Mouse (Mus musculus) kidney, postnatal 0 days (tissue): ENCODE measurements around the gene Iqcn. TPM values are rescaled to one million over a fixed set of nuclear protein-coding genes. Genes with fewer than 3 reads are reported as not detected.

ENCODE experiments used
- ATAC-seq: fragments of 200-750 bp; cut with Nextera tagmentation; replicated peaks from 2 replicates; pipeline ENCODE4 v1.8.0; 2017; ENCODE audit warnings: low read depth, moderate number of reproducible peaks, moderate TSS enrichment, moderate library complexity; ENCODE audit not compliant: low FRiP score
- DNase-seq: peaks from one replicate; pipeline ENCODE4 v3.0.0-alpha.2; 2016; ENCODE audit warnings: low spot score
- H3K27ac ChIP-seq: fragments of 300-500 bp; sonication (generic); 2 replicates; pipeline ENCODE4 v1.5.1; 2014; ENCODE audit warnings: mild to moderate bottlenecking
- H3K27me3 ChIP-seq: fragments of 300-500 bp; sonication (generic); 2 replicates; pipeline ENCODE4 v1.6.1; 2014; ENCODE audit warnings: low read length, mixed read lengths; ENCODE audit not compliant: insufficient read depth
- H3K36me3 ChIP-seq: fragments of 300-500 bp; sonication (generic); 2 replicates; pipeline ENCODE4 v1.6.1; 2014; ENCODE audit warnings: low read length, mixed read lengths; ENCODE audit not compliant: insufficient read depth
- H3K4me1 ChIP-seq: fragments of 300-500 bp; sonication (generic); replicated peaks from 2 replicates; pipeline ENCODE4 v1.6.1; 2014; ENCODE audit warnings: antibody characterized with exemption, low read length, mixed read lengths; ENCODE audit not compliant: insufficient read depth
- H3K4me2 ChIP-seq: fragments of 300-500 bp; sonication (generic); 2 replicates; pipeline ENCODE4 v1.6.1; 2014; ENCODE audit warnings: mild to moderate bottlenecking, low read length, moderate library complexity, mixed read lengths
- H3K4me3 ChIP-seq: fragments of 300-500 bp; sonication (generic); replicated peaks from 2 replicates; pipeline ENCODE4 v1.5.1; 2014; ENCODE audit warnings: low read depth, low read length
- H3K9ac ChIP-seq: fragments of 300-500 bp; sonication (generic); 2 replicates; pipeline ENCODE4 v1.6.1; 2014; ENCODE audit warnings: low read depth, low read length
- H3K9me3 ChIP-seq: fragments of 300-500 bp; sonication (generic); replicated peaks from 2 replicates; pipeline ENCODE4 v1.6.1; 2016; ENCODE audit warnings: low read length, inconsistent platforms, mixed read lengths
- CTCF ChIP-seq: IDR thresholded peaks from 2 replicates; pipeline ENCODE4 v1.5.1; 2016; ENCODE audit warnings: antibody characterized with exemption, low read depth, mild to moderate bottlenecking, moderate library complexity
- WGBS: fragments of 180-500 bp; shearing (Covaris S2); extraction: QIAGEN DNeasy Blood & Tissue Kit; methylation state at CpG from one replicate; pipeline ENCODE4 v1.1.7; 2014; 5-methylcytosine and 5-hydroxymethylcytosine counted together
- polyA plus RNA-seq: library from polyadenylated mRNA; unstranded; fragments of >200 nt; fragmentation: Nextera tagmentation; extraction: Ambion mirVana; gene quantifications from 2 replicates; pipeline ENCODE4 v1.2.1, GENCODE M21; 2015

Gene Iqcn
- polyA plus RNA-seq, 1 experiment from 2014 or later: 0.03 TPM

- Histone ChIP-seq H3K27me3 (no peaks in the 10 kb centered on the region), H3K4me3 (peak overlapping the region; percentile 98), H3K9ac (peak overlapping the region; percentile 100), H3K9me3 (no peaks in the 10 kb centered on the region), H3K4me2 (peak overlapping the region; percentile 66), H3K36me3 (0 out of 2 replicates have a peak, but pooled peaks cover 4% of the 10 kb centered on the region), H3K4me1 (peaks cover 24% of the 10 kb centered on the region), H3K27ac (peak overlapping the region; percentile 99; the same call in 1 of the 2 replicates)
- no peak for TF ChIP-seq CTCF
- no peak for ATAC-seq
- DNase-seq: no peak
- WGBS: 42% methylated on average over 10 of the region's 10 CpGs
Measured at GRCm38 (mm10) chr8:70701048-70701981, 1.9 kb upstream of the Iqcn start.

DNA sequence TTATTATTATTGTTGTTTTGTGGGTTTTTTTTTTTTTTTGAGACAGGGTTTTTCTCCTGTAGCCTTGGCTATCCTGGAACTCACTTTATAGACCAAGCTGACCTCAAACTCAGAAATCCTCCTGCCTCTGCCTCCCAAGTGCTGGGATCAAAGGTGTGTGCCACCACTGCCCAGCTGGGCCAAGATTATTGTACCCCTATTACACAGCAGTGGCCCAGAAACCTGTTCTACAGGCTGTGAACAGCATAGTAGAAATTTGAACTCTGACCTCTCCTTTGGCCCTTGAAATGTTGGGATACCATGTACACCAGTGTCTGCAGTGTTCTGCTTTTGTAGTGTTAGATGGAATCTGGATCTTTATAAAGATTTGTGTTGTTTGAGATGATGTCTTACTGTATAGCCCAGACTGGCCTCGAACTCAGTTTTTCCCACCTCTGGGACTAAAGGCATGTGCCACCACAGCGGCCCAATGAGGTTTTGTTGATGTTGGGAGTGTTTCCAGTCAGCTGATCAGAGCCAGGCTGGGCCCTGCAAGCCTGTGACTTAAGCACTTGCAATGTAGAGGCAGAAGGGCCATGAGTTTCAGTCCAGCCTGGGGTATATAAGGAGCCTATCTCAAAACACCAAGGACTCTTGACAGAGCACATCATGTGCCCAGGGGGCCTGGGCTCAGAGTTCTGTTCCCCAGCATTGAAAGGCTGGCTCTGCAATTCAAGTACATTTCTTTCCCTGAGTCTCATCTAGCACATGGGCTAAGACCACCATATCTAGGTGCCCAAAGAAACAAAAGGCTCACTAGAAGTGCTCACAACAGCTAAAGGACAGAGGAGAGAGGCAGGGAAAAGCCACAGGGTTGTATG is 1.0 kb upstream of the Iqcn start:
- Histone ChIP-seq H3K27me3 (no peaks in the 10 kb centered on the region), H3K9me3 (no peaks in the 10 kb centered on the region), H3K36me3 (0 out of 2 replicates have a peak, but pooled peaks cover 4% of the 10 kb centered on the region), H3K4me3 (no peak overlapping the region), H3K4me2 (peak overlapping the region; percentile 66), H3K4me1 (peaks cover 16% of the 10 kb centered on the region), H3K27ac (0 out of 2 replicates have a peak overlapping the region, but pooled peaks have one; percentile 15), H3K9ac (no peak overlapping the region)
- ATAC-seq (no peak), DNase-seq (no peak)
- no peak for TF ChIP-seq CTCF
- 75% methylated on average over 2 of the region's 2 CpGs for WGBS

DNA sequence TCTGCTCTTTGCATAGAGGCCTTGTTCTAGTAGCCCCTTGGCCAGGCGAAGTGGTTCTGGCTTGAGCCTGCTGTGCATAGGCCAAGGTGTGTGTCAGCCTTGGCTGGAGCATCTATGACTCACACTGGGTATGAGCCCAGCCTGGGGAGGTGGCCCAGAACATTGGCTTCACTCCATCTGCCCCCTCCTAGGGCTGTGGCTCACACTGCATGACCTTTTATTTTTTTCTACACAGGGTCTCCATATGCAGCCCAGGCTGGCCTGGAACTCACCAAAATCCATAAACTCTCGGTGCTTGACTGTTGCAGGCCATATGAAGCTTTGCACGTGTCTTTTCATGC is 445 bp upstream of the Iqcn start:
- H3K4me2 ChIP-seq: no peak overlapping the region

DNA sequence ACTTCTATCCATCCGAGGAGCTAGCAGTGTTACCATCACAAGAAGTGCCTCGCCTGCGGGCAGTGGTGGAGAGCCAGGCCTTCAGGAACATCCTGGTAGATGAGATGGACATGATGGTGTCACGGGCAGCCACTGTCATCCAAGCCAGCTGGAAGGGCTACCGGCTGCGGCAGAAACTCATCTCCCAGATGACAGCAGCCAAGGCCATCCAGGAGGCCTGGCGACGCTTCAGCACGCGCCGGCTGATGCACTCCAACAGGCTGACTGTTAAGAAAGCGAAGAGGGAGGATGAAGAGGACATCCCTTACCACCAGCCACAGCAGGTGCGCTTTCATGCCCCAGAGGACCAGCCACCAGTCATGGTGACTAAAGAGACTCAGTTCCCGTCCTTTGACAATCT is 5.0 kb downstream of the Iqcn start:
- no peak overlapping the region for H3K4me3 ChIP-seq
- ATAC-seq: no peak

More for the DNA sequence above, 445 bp upstream of the Iqcn start:
- Histone ChIP-seq H3K9me3 (no peaks in the 10 kb centered on the region), H3K4me3 (no peak overlapping the region), H3K36me3 (0 out of 2 replicates have a peak, but pooled peaks cover 4% of the 10 kb centered on the region), H3K27me3 (no peaks in the 10 kb centered on the region), H3K27ac (0 out of 2 replicates have a peak overlapping the region, but pooled peaks have one; percentile 15), H3K9ac (no peak overlapping the region), H3K4me1 (peaks cover 11% of the 10 kb centered on the region; the same call in 1 of the 2 replicates)
- DNase-seq (no peak), ATAC-seq (no peak)
- TF ChIP-seq CTCF: no peak
- 78% methylated on average over 3 of the region's 3 CpGs for WGBS

DNA sequence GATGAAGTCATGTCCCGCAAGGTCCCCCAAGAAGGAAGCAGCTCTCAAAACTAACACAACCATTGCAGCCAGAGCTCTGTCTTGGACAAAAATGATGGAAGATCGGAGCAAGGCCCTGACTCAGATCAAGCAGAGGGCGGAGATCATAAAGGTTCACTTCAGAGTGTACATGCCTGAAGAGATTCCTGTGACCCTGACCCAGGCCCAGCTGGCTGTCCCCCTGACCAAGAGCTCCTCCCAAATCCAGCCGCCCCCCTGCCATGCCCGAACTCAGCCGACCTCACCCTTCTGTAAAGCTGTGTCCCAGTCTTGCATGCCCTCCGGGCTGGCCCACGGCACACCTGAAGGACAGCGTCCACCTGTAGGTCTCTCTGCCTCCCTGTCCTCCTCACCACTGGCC is 6.5 kb downstream of the Iqcn start:
- Histone ChIP-seq H3K36me3 (no peaks in the 10 kb centered on the region), H3K4me1 (no peaks in the 10 kb centered on the region), H3K27me3 (no peaks in the 10 kb centered on the region), H3K27ac (no peak overlapping the region), H3K4me3 (no peak overlapping the region), H3K9ac (no peak overlapping the region), H3K9me3 (no peaks in the 10 kb centered on the region), H3K4me2 (no peak overlapping the region)
- ATAC-seq (no peak), DNase-seq (no peak)
- TF ChIP-seq CTCF: no peak
- WGBS: 93% methylated on average over 9 of the region's 9 CpGs

More for the DNA sequence above, 5.0 kb downstream of the Iqcn start:
- TF ChIP-seq CTCF: no peak
- Histone ChIP-seq H3K9ac (no peak overlapping the region), H3K27ac (no peak overlapping the region), H3K27me3 (no peaks in the 10 kb centered on the region), H3K4me2 (no peak overlapping the region), H3K9me3 (no peaks in the 10 kb centered on the region), H3K4me1 (no peaks in the 10 kb centered on the region), H3K36me3 (no peaks in the 10 kb centered on the region)
- 92% methylated on average over 14 of the region's 14 CpGs for WGBS
- DNase-seq: no peak

DNA sequence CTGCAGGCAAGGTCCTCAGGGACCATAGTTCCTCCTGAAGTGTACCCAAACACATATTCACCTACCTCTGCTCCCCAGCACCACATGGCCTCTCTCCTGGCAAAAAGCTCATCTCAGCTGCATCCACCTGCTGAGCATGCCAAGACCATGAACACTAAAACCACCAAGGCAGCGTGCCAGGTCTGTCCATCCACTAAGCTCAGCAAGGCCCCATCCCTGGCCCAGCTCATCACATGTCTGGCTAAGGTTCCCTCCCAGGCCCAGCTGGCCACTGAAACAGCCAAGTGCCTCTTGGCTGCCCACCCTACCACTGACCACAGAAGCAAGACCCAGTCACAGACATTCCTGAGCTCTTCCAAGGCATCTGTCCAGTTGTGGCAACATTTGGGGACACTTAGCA is 7.0 kb downstream of the Iqcn start:
- Histone ChIP-seq H3K4me1 (no peaks in the 10 kb centered on the region), H3K9me3 (no peaks in the 10 kb centered on the region), H3K27ac (no peak overlapping the region), H3K4me3 (no peak overlapping the region), H3K27me3 (no peaks in the 10 kb centered on the region), H3K36me3 (no peaks in the 10 kb centered on the region), H3K9ac (no peak overlapping the region), H3K4me2 (no peak overlapping the region)
- no peak for TF ChIP-seq CTCF
- ATAC-seq (no peak), DNase-seq (no peak)
- WGBS: 94% methylated on average over 1 of the region's 1 CpGs
